Mouse (Mus musculus) kidney, embryonic 14.5 days (tissue): ENCODE results near the gene Npas3. TPM values are rescaled to one million over a fixed set of nuclear protein-coding genes. Genes with fewer than 3 reads are reported as not detected.
A peak's percentile ranks its signal among the peaks of the same experiment; 100 is the strongest.

Source experiments
- ATAC-seq: fragments of 200-750 bp; cut with Nextera tagmentation; 2 replicates; pipeline ENCODE4 v1.8.0; 2017; ENCODE audit warnings: moderate number of reproducible peaks, mild to moderate bottlenecking, moderate TSS enrichment, moderate library complexity; ENCODE audit not compliant: low FRiP score, low TSS enrichment
- H3K27ac ChIP-seq: fragments of 300-500 bp; sonication (generic); 2 replicates; pipeline ENCODE4 v1.5.1; 2014; ENCODE audit warnings: low read depth, mild to moderate bottlenecking, low read length, moderate library complexity, mixed read lengths
- H3K27me3 ChIP-seq: fragments of 300-500 bp; sonication (generic); 2 replicates; pipeline ENCODE4 v1.6.1; 2014; ENCODE audit warnings: mild to moderate bottlenecking, low read length; ENCODE audit not compliant: control insufficient read depth, insufficient read depth
- H3K36me3 ChIP-seq: fragments of 300-500 bp; sonication (generic); 2 replicates; pipeline ENCODE4 v1.6.1; 2014; ENCODE audit warnings: low read length, mixed read lengths; ENCODE audit not compliant: control insufficient read depth, insufficient read depth
- H3K4me1 ChIP-seq: fragments of 300-500 bp; sonication (generic); 2 replicates; pipeline ENCODE4 v1.6.1; 2014; ENCODE audit warnings: low read length, mixed read lengths; ENCODE audit not compliant: control insufficient read depth, insufficient read depth
- H3K4me2 ChIP-seq: fragments of 300-500 bp; sonication (generic); replicated peaks from 2 replicates; pipeline ENCODE4 v1.6.1; 2014; ENCODE audit warnings: low read depth, mild to moderate bottlenecking, low read length
- H3K4me3 ChIP-seq: fragments of 300-500 bp; sonication (generic); 2 replicates; pipeline ENCODE4 v1.5.1; 2014; ENCODE audit warnings: mild to moderate bottlenecking, low read length
- H3K9ac ChIP-seq: fragments of 300-500 bp; sonication (generic); 2 replicates; pipeline ENCODE4 v1.6.1; 2014; ENCODE audit warnings: low read depth, mild to moderate bottlenecking, low read length, moderate library complexity
- H3K9me3 ChIP-seq: fragments of 300-500 bp; sonication (generic); 2 replicates; pipeline ENCODE4 v1.6.1; 2016; ENCODE audit warnings: low read length; ENCODE audit not compliant: control insufficient read depth
- WGBS: fragments of 180-500 bp; shearing (Covaris S2); extraction: QIAGEN DNeasy Blood & Tissue Kit; methylation state at CpG from one replicate; pipeline ENCODE4 v1.1.7; 2014; 5-methylcytosine and 5-hydroxymethylcytosine counted together
- polyA plus RNA-seq: library from polyadenylated mRNA; unstranded; fragments of >200 nt; fragmentation: Nextera tagmentation; extraction: Ambion mirVana; gene quantifications from 2 replicates; pipeline ENCODE4 v1.2.1, GENCODE M21; 2014

The Npas3 gene
- polyA plus RNA-seq, 1 experiment from 2014 or later = 3.2 TPM

- Histone ChIP-seq H3K27me3 (no peaks in the 10 kb centered on the region), H3K4me3 (no peak overlapping the region), H3K9ac (no peak overlapping the region), H3K36me3 (no peaks in the 10 kb centered on the region), H3K4me2 (no peak overlapping the region), H3K4me1 (no peaks in the 10 kb centered on the region), H3K9me3 (no peaks in the 10 kb centered on the region), H3K27ac (no peak overlapping the region)
- no peak for ATAC-seq
- WGBS = 33% methylated on average over 5 of the region's 5 CpGs
Observed at GRCm38 (mm10) chr12:53746653-53747052, 498.2 kb downstream of the Npas3 start.

- Histone ChIP-seq H3K36me3 (no peaks in the 10 kb centered on the region), H3K9me3 (no peaks in the 10 kb centered on the region), H3K9ac (no peak overlapping the region), H3K4me2 (no peak overlapping the region), H3K27me3 (no peaks in the 10 kb centered on the region), H3K4me3 (no peak overlapping the region), H3K27ac (no peak overlapping the region), H3K4me1 (no peaks in the 10 kb centered on the region; the same call in 1 of the 2 replicates)
- ATAC-seq = no peak
- 55% methylated on average over 4 of the region's 4 CpGs for WGBS
Observed at GRCm38 (mm10) chr12:53749375-53749774, 500.9 kb downstream of the Npas3 start.

- peaks cover 4% of the 10 kb centered on the region; the same call in 1 of the 2 replicates for H3K27me3 ChIP-seq
- no peak for ATAC-seq
Observed at GRCm38 (mm10) chr12:53752281-53753072, 504.0 kb downstream of the Npas3 start.

GRCm38 (mm10) chr12:53753368-53753937 lies 505.0 kb downstream of the Npas3 start:
- Histone ChIP-seq H3K27ac (no peak overlapping the region), H3K27me3 (peaks cover 4% of the 10 kb centered on the region; the same call in 1 of the 2 replicates), H3K4me1 (no peaks in the 10 kb centered on the region; the same call in 1 of the 2 replicates), H3K36me3 (no peaks in the 10 kb centered on the region), H3K9ac (no peak overlapping the region), H3K4me2 (no peak overlapping the region), H3K9me3 (no peaks in the 10 kb centered on the region), H3K4me3 (no peak overlapping the region)
- no peak for ATAC-seq
- WGBS = 54% methylated on average over 13 of the region's 13 CpGs

More at GRCm38 (mm10) chr12:53752281-53753072, 504.0 kb downstream of the Npas3 start:
- no peak overlapping the region for H3K4me2 ChIP-seq
- H3K9ac ChIP-seq = no peak overlapping the region
- no peak overlapping the region for H3K4me3 ChIP-seq
- 64% methylated on average over 13 of the region's 13 CpGs for WGBS
- H3K27ac ChIP-seq = no peak overlapping the region
- no peaks in the 10 kb centered on the region for H3K9me3 ChIP-seq
- H3K36me3 ChIP-seq = no peaks in the 10 kb centered on the region
- no peaks in the 10 kb centered on the region; the same call in 1 of the 2 replicates for H3K4me1 ChIP-seq

- Histone ChIP-seq H3K27me3 (peaks cover 4% of the 10 kb centered on the region; the same call in 1 of the 2 replicates), H3K9ac (no peak overlapping the region), H3K9me3 (no peaks in the 10 kb centered on the region), H3K4me1 (no peaks in the 10 kb centered on the region; the same call in 1 of the 2 replicates), H3K36me3 (no peaks in the 10 kb centered on the region), H3K4me3 (no peak overlapping the region), H3K4me2 (no peak overlapping the region), H3K27ac (no peak overlapping the region)
- 16% methylated on average over 7 of the region's 7 CpGs for WGBS
- no peak for ATAC-seq
Observed at GRCm38 (mm10) chr12:53754236-53754635, 505.8 kb downstream of the Npas3 start.

GRCm38 (mm10) chr12:53757631-53758030 lies 509.2 kb downstream of the Npas3 start:
- Histone ChIP-seq H3K36me3 (no peaks in the 10 kb centered on the region), H3K27ac (no peak overlapping the region), H3K4me3 (no peak overlapping the region), H3K4me1 (no peaks in the 10 kb centered on the region; the same call in 1 of the 2 replicates), H3K27me3 (peaks cover 4% of the 10 kb centered on the region; the same call in 1 of the 2 replicates), H3K9ac (no peak overlapping the region), H3K4me2 (no peak overlapping the region), H3K9me3 (no peaks in the 10 kb centered on the region)
- no peak for ATAC-seq
- WGBS = 51% methylated on average over 6 of the region's 6 CpGs

GRCm38 (mm10) chr12:53758356-53758755 lies 509.9 kb downstream of the Npas3 start:
- H3K4me2 ChIP-seq = no peak overlapping the region
- H3K27ac ChIP-seq = no peak overlapping the region
- 63% methylated on average over 5 of the region's 5 CpGs for WGBS
- H3K9me3 ChIP-seq = no peaks in the 10 kb centered on the region
- no peaks in the 10 kb centered on the region for H3K36me3 ChIP-seq
- peaks cover 4% of the 10 kb centered on the region; the same call in 1 of the 2 replicates for H3K27me3 ChIP-seq
- no peaks in the 10 kb centered on the region; the same call in 1 of the 2 replicates for H3K4me1 ChIP-seq
- H3K9ac ChIP-seq = no peak overlapping the region
- ATAC-seq = no peak
- H3K4me3 ChIP-seq = no peak overlapping the region

- no peak overlapping the region for H3K9ac ChIP-seq
- no peak overlapping the region for H3K4me3 ChIP-seq
- 33% methylated on average over 4 of the region's 4 CpGs for WGBS
- no peak for ATAC-seq
- no peak overlapping the region for H3K27ac ChIP-seq
- no peaks in the 10 kb centered on the region for H3K36me3 ChIP-seq
- no peak overlapping the region for H3K4me2 ChIP-seq
- no peaks in the 10 kb centered on the region; the same call in 1 of the 2 replicates for H3K27me3 ChIP-seq
- no peaks in the 10 kb centered on the region for H3K4me1 ChIP-seq
- H3K9me3 ChIP-seq = no peaks in the 10 kb centered on the region
Observed at GRCm38 (mm10) chr12:53764143-53764542, 515.7 kb downstream of the Npas3 start.

- no peaks in the 10 kb centered on the region for H3K36me3 ChIP-seq
- H3K27me3 ChIP-seq = no peaks in the 10 kb centered on the region; the same call in 1 of the 2 replicates
- 29% methylated on average over 11 of the region's 11 CpGs for WGBS
- H3K4me3 ChIP-seq = no peak overlapping the region
- 0 out of 2 replicates have a peak, but pooled peaks cover 6% of the 10 kb centered on the region for H3K4me1 ChIP-seq
- H3K4me2 ChIP-seq = peak overlapping the region; percentile 31; the same call in 1 of the 2 replicates
- H3K9me3 ChIP-seq = no peaks in the 10 kb centered on the region
- no peak overlapping the region for H3K9ac ChIP-seq
- no peak for ATAC-seq
- no peak overlapping the region for H3K27ac ChIP-seq
Observed at GRCm38 (mm10) chr12:53768392-53768791, 519.9 kb downstream of the Npas3 start.
